Mouse (Mus musculus): ENCODE measurements around the gene Chsy1.

The Chsy1 gene

GRCm38 (mm10) chr7:66214477-66214876 is 105.2 kb downstream of the Chsy1 start:
- no peak for DNase-seq (ENCODE audit: low spot score)

GRCm38 (mm10) chr7:66215911-66216310 is 106.6 kb downstream of the Chsy1 start:
- no peak for DNase-seq (ENCODE audit: low spot score)

- no peak for DNase-seq (ENCODE audit: low spot score)
Measured at GRCm38 (mm10) chr7:66217011-66217410, 107.7 kb downstream of the Chsy1 start.

- DNase-seq (ENCODE audit: low spot score), result no peak
Measured at GRCm38 (mm10) chr7:66217531-66218094, 108.3 kb downstream of the Chsy1 start.

GRCm38 (mm10) chr7:66218193-66219014 is 109.1 kb downstream of the Chsy1 start:
- DNase-seq (ENCODE audit: low spot score), result no peak

- DNase-seq (ENCODE audit: low spot score), result no peak
Measured at GRCm38 (mm10) chr7:66219028-66219793, 109.9 kb downstream of the Chsy1 start.

GRCm38 (mm10) chr7:66219794-66220227 is 110.5 kb downstream of the Chsy1 start:
- no peak for DNase-seq (ENCODE audit: low spot score)

GRCm38 (mm10) chr7:66222621-66223091 is 113.3 kb downstream of the Chsy1 start:
- no peak for DNase-seq (ENCODE audit: low spot score)
